Mouse (Mus musculus) hindbrain, embryonic 13.5 days (tissue): ENCODE results near the gene Serpinb3d. TPM values are rescaled to one million over a fixed set of nuclear protein-coding genes. Genes with fewer than 3 reads are reported as not detected.
"Not testable (repeated sequence)": the region's sequence is repeated elsewhere in the genome, so short reads cannot be mapped to it uniquely, and the experiment has no call there.

Source experiments
- ATAC-seq: fragments of 200-750 bp; cut with Nextera tagmentation; 2 replicates; pipeline ENCODE4 v1.8.0; 2017; ENCODE audit warnings: moderate TSS enrichment; ENCODE audit not compliant: low FRiP score
- H3K27ac ChIP-seq: fragments of 300-500 bp; sonication (generic); 2 replicates; pipeline ENCODE4 v1.5.1; 2015; ENCODE audit warnings: inconsistent platforms, mild to moderate bottlenecking, moderate library complexity
- H3K27me3 ChIP-seq: fragments of 300-500 bp; sonication (generic); 2 replicates; pipeline ENCODE4 v1.6.1; 2015; ENCODE audit warnings: mild to moderate bottlenecking, inconsistent platforms
- H3K36me3 ChIP-seq: fragments of 300-500 bp; sonication (generic); 2 replicates; pipeline ENCODE4 v1.6.1; 2015; ENCODE audit warnings: mild to moderate bottlenecking, inconsistent platforms
- H3K4me1 ChIP-seq: fragments of 300-500 bp; sonication (generic); replicated peaks from 2 replicates; pipeline ENCODE4 v1.6.1; 2015; ENCODE audit warnings: inconsistent platforms
- H3K4me2 ChIP-seq: fragments of 300-500 bp; sonication (generic); 2 replicates; pipeline ENCODE4 v1.6.1; 2015; ENCODE audit warnings: inconsistent platforms, mild to moderate bottlenecking, moderate library complexity
- H3K4me3 ChIP-seq: fragments of 300-500 bp; sonication (generic); 2 replicates; pipeline ENCODE4 v1.5.1; 2015; ENCODE audit warnings: mild to moderate bottlenecking, inconsistent platforms
- H3K9ac ChIP-seq: fragments of 300-500 bp; sonication (generic); 2 replicates; pipeline ENCODE4 v1.6.1; 2015; ENCODE audit warnings: mild to moderate bottlenecking, inconsistent platforms
- H3K9me3 ChIP-seq: fragments of 300-500 bp; sonication (generic); 2 replicates; pipeline ENCODE4 v1.6.1; 2016; ENCODE audit warnings: inconsistent platforms
- WGBS: fragments of 180-500 bp; shearing (Covaris S2); methylation state at CpG from one replicate; pipeline ENCODE4 v1.1.7; 2015; 5-methylcytosine and 5-hydroxymethylcytosine counted together
- polyA plus RNA-seq: library from polyadenylated mRNA; unstranded; fragments of >200 nt; fragmentation: Nextera tagmentation; extraction: Ambion mirVana; gene quantifications from 2 replicates; pipeline ENCODE4 v1.2.1, GENCODE M21; 2015

Serpinb3d gene
- not detected in 2 replicates for polyA plus RNA-seq

GRCm38 (mm10) chr1:107083406-107083805, at the start of gene Serpinb3d:
Gene Serpinb3d (minus strand): TSS chr1:107083506.
- no peak for ATAC-seq

GRCm38 (mm10) chr1:107127453-107127852, 44.1 kb upstream of the Serpinb3d start:
- not testable (repeated sequence) for H3K27ac ChIP-seq, H3K4me1 ChIP-seq, H3K9me3 ChIP-seq, ATAC-seq, H3K36me3 ChIP-seq, H3K27me3 ChIP-seq, H3K9ac ChIP-seq, H3K4me2 ChIP-seq, H3K4me3 ChIP-seq

More at GRCm38 (mm10) chr1:107083406-107083805, at the start of gene Serpinb3d:
- Histone ChIP-seq H3K4me2 (no peak within 1 kb of the TSS), H3K36me3 (no peaks in the 10 kb centered on the region), H3K9ac (no peak within 1 kb of the TSS), H3K27me3 (no peaks in the 10 kb centered on the region), H3K9me3 (no peaks in the 10 kb centered on the region), H3K4me3 (no peak within 1 kb of the TSS), H3K4me1 (no peaks in the 10 kb centered on the region), H3K27ac (no peak within 1 kb of the TSS)

DNA sequence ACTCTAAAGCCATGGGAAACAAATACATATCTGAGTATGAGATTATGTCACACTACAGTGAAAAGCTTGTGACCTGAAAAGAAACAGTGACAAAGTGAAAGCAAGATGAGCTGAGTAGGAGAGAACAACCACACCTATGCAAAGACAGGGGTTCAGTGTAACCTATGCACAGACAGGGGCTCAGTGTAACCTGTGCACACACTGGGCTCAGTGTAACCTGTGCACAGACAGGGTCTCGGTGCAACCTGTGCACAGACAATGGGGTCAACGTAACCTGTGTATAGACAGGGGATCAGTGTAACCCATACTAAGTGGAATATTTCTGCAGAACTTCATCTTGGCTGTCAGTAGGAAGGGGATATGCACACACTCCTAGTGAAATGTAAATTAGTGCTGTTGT, 15.1 kb upstream of the Serpinb3d start:
- Histone ChIP-seq H3K9me3 (no peaks in the 10 kb centered on the region), H3K9ac (no peak overlapping the region), H3K4me1 (no peaks in the 10 kb centered on the region), H3K36me3 (no peaks in the 10 kb centered on the region), H3K4me3 (no peak overlapping the region), H3K4me2 (no peak overlapping the region), H3K27ac (no peak overlapping the region), H3K27me3 (no peaks in the 10 kb centered on the region)
- WGBS: 79% methylated on average over 2 of the region's 2 CpGs
- ATAC-seq: no peak

- no peak within 1 kb of the TSS for H3K27ac ChIP-seq
- 91% methylated on average over 1 of the region's 1 CpGs for WGBS
- no peaks in the 10 kb centered on the region for H3K27me3 ChIP-seq
- no peak for ATAC-seq
- H3K9me3 ChIP-seq: no peaks in the 10 kb centered on the region
- no peaks in the 10 kb centered on the region for H3K36me3 ChIP-seq
- no peak within 1 kb of the TSS for H3K4me3 ChIP-seq
- no peaks in the 10 kb centered on the region for H3K4me1 ChIP-seq
- no peak within 1 kb of the TSS for H3K4me2 ChIP-seq
- H3K9ac ChIP-seq: no peak within 1 kb of the TSS
Observed at GRCm38 (mm10) chr1:107052203-107052602, 31.1 kb downstream of the Serpinb3d start, which contains the start of gene Serpinb3a. Gene Serpinb3a (minus strand): TSS chr1:107052303.

DNA sequence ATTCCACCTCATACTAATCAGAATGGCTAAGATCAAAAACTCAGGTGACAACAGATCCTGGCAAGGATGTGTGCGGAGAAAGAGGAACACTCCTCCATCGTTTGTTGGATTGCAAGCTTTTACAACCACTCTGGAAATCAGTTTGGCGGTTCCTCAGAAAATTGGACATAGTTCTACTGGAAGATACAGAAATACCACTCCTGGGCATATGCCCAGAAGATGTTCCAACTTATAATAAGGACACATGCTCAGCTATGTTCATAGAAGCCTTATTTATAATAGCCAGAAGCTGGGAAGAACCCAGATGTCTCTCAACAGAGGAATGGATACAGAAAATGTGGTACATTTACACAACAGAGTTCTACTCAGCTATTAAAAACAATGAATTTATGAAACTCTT, 49.1 kb downstream of the Serpinb3d start:
- H3K4me3 ChIP-seq, H3K27ac ChIP-seq, H3K4me2 ChIP-seq, H3K9ac ChIP-seq, H3K36me3 ChIP-seq, ATAC-seq, H3K9me3 ChIP-seq, H3K4me1 ChIP-seq, H3K27me3 ChIP-seq: not testable (repeated sequence)
- whole genome bisulfite sequencing: 90% methylated on average over 3 of the region's 3 CpGs

Other genes with a start within 250 kb of the Serpinb3d start
- gene Serpinb5, start 222.3 kb downstream of the Serpinb3d start, polyA plus RNA-seq: not detected in 2 replicates
- gene Serpinb12, start 149.1 kb downstream of the Serpinb3d start, polyA plus RNA-seq: 0.12 TPM in 1 of 2 replicates, not detected in the other
- not detected in 2 replicates for gene Serpinb13, start 102.5 kb downstream of the Serpinb3d start, polyA plus RNA-seq
- not detected in 2 replicates for gene Serpinb3a, start 31.2 kb downstream of the Serpinb3d start, polyA plus RNA-seq
- not detected in 2 replicates for gene Serpinb3b, start 194.9 kb upstream of the Serpinb3d start, polyA plus RNA-seq
- not detected in 2 replicates for gene Serpinb3c, start 194.9 kb upstream of the Serpinb3d start, polyA plus RNA-seq